Mouse (Mus musculus) brown adipose tissue, adult 24 weeks (tissue): ENCODE data around the gene Pla2g3. TPM values are rescaled to one million over a fixed set of nuclear protein-coding genes. Genes with fewer than 3 reads are reported as not detected.

Experiments
- H3K27ac ChIP-seq: fragments of 200-500 bp; replicated peaks from 2 replicates; pipeline ENCODE4 v1.5.1; 2012; ENCODE audit warnings: low read depth, mild to moderate bottlenecking, low read length
- H3K4me1 ChIP-seq: fragments of 200-500 bp; 2 replicates; pipeline ENCODE4 v1.6.1; 2012; ENCODE audit warnings: low read length, mixed read lengths; ENCODE audit not compliant: control insufficient read depth, insufficient read depth, insufficient read length
- H3K4me3 ChIP-seq: fragments of 200-500 bp; 2 replicates; pipeline ENCODE4 v1.5.1; 2012; ENCODE audit warnings: low read depth, mild to moderate bottlenecking, low read length, moderate library complexity; ENCODE audit not compliant: insufficient read depth
- polyA plus RNA-seq: library from polyadenylated mRNA; stranded (reverse); fragments of >200 nt; gene quantifications from 2 replicates; pipeline ENCODE4 v1.2.4, GENCODE M21; 2012; ENCODE audit not compliant: missing spikeins, insufficient read depth, insufficient read length

Pla2g3 gene
- polyA plus RNA-seq, result not detected in 2 replicates

- Histone ChIP-seq H3K4me3 (no peak within 1 kb of the TSS), H3K27ac (no peak within 1 kb of the TSS), H3K4me1 (no peaks in the 10 kb centered on the region)
These were observed at the start of gene Pla2g3 for GRCm38 (mm10) chr11:3487952-3488570. Gene Pla2g3, plus strand, starts transcription at chr11:3488284.

- Histone ChIP-seq H3K4me3 (no peak overlapping the region), H3K27ac (no peak overlapping the region), H3K4me1 (0 out of 2 replicates have a peak, but pooled peaks cover 3% of the 10 kb centered on the region)
These were observed 46.2 kb upstream of the Pla2g3 start for GRCm38 (mm10) chr11:3441696-3442443.

GRCm38 (mm10) chr11:3442677-3443076 lies 45.4 kb upstream of the Pla2g3 start:
- no peak overlapping the region for H3K4me3 ChIP-seq
- H3K27ac ChIP-seq, result no peak overlapping the region
- H3K4me1 ChIP-seq, result 0 out of 2 replicates have a peak, but pooled peaks cover 3% of the 10 kb centered on the region

- Histone ChIP-seq H3K4me3 (no peak overlapping the region), H3K4me1 (0 out of 2 replicates have a peak, but pooled peaks cover 3% of the 10 kb centered on the region), H3K27ac (no peak overlapping the region)
These were observed 45.0 kb upstream of the Pla2g3 start for GRCm38 (mm10) chr11:3443091-3443490.

- Histone ChIP-seq H3K4me3 (no peak overlapping the region), H3K27ac (no peak overlapping the region)
These were observed 43.2 kb upstream of the Pla2g3 start for GRCm38 (mm10) chr11:3444875-3445274.

GRCm38 (mm10) chr11:3451701-3452163 lies 36.4 kb upstream of the Pla2g3 start:
- Histone ChIP-seq H3K4me3 (peak overlapping the region; percentile 74), H3K4me1 (peaks cover 8% of the 10 kb centered on the region), H3K27ac (peak overlapping the region; percentile 84)

More at GRCm38 (mm10) chr11:3444875-3445274, 43.2 kb upstream of the Pla2g3 start:
- H3K4me1 ChIP-seq, result 0 out of 2 replicates have a peak, but pooled peaks cover 3% of the 10 kb centered on the region

GRCm38 (mm10) chr11:3452167-3452639 lies 35.9 kb upstream of the Pla2g3 start, which contains the start of gene Rnf185:
Gene Rnf185, minus strand, starts transcription at chr11:3452363.
- peaks cover 8% of the 10 kb centered on the region for H3K4me1 ChIP-seq
- peak within 1 kb of the TSS; percentile 88 for H3K4me3 ChIP-seq
- peak within 1 kb of the TSS; percentile 87 for H3K27ac ChIP-seq

- Histone ChIP-seq H3K4me3 (peak overlapping the region; percentile 88), H3K4me1 (peaks cover 8% of the 10 kb centered on the region), H3K27ac (peak overlapping the region; percentile 87)
These were observed 35.3 kb upstream of the Pla2g3 start for GRCm38 (mm10) chr11:3452769-3453168.

GRCm38 (mm10) chr11:3453467-3453866 lies 34.6 kb upstream of the Pla2g3 start:
- Histone ChIP-seq H3K4me1 (peaks cover 8% of the 10 kb centered on the region), H3K4me3 (no peak overlapping the region; the same call in 1 of the 2 replicates), H3K27ac (no peak overlapping the region)

GRCm38 (mm10) chr11:3454506-3454905 lies 33.6 kb upstream of the Pla2g3 start:
- H3K4me1 ChIP-seq, result peaks cover 8% of the 10 kb centered on the region
- no peak overlapping the region for H3K4me3 ChIP-seq
- no peak overlapping the region for H3K27ac ChIP-seq

GRCm38 (mm10) chr11:3456354-3456753 lies 31.7 kb upstream of the Pla2g3 start:
- Histone ChIP-seq H3K27ac (no peak overlapping the region), H3K4me1 (peaks cover 4% of the 10 kb centered on the region), H3K4me3 (no peak overlapping the region)

- Histone ChIP-seq H3K27ac (no peak overlapping the region), H3K4me1 (no peaks in the 10 kb centered on the region; the same call in 1 of the 2 replicates), H3K4me3 (no peak overlapping the region)
These were observed 29.5 kb upstream of the Pla2g3 start for GRCm38 (mm10) chr11:3458428-3459104.

- Histone ChIP-seq H3K4me1 (no peaks in the 10 kb centered on the region), H3K4me3 (no peak overlapping the region), H3K27ac (no peak overlapping the region)
These were observed 29.0 kb upstream of the Pla2g3 start for GRCm38 (mm10) chr11:3459105-3459468.

- H3K27ac ChIP-seq, result no peak overlapping the region
- H3K4me1 ChIP-seq, result no peaks in the 10 kb centered on the region
- no peak overlapping the region for H3K4me3 ChIP-seq
These were observed 25.2 kb upstream of the Pla2g3 start for GRCm38 (mm10) chr11:3462846-3463245.

GRCm38 (mm10) chr11:3471448-3471850 lies 16.6 kb upstream of the Pla2g3 start:
- no peak overlapping the region for H3K4me3 ChIP-seq
- no peaks in the 10 kb centered on the region for H3K4me1 ChIP-seq
- no peak overlapping the region for H3K27ac ChIP-seq
